Mouse (Mus musculus) fibroblast of lung, adult 2 months (primary cell): ENCODE data around the gene Wwp2.
A peak's percentile ranks its signal among the peaks of the same experiment; 100 is the strongest.

ENCODE experiments used
- DNase-seq: peaks from one replicate; pipeline ENCODE4 v3.0.0-alpha.2; 2011; ENCODE audit warnings: low read depth

Gene Wwp2

GRCm38 (mm10) chr8:107435421-107435961 is 674 bp upstream of the Wwp2 start:
- no peak for DNase-seq

DNA sequence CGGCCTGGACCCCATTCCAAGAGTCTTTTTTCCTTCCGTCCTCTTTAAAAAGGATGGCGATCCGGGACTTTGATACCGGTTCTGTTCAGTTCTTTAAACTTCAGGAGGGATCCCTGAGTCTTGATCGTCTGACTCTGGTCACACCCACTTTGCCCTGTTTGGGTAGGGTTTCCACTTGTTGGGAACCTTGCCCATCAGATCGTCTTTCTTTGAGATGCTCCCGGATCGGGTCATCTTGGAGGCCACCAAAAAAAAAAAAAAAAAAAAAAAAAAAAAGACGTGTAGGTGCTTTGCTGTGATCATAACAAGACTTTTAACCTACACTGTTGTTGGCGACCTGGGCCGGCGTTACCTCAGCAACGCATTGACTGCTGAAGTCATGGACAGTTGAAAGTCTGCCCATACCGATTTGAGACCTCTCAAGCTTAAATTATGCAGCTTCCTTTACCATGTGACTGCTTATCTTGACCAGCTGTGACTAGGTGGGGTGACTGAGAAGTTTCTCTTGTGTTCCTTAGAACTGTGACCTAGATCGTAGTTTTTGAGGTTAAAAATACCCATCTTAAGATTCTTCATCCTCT is 766 bp downstream of the Wwp2 start:
- no peak for DNase-seq

- DNase-seq: no peak
Observed at GRCm38 (mm10) chr8:107437711-107438110, 1.5 kb downstream of the Wwp2 start.

- no peak for DNase-seq
Observed at GRCm38 (mm10) chr8:107439880-107440625, 3.9 kb downstream of the Wwp2 start.

DNA sequence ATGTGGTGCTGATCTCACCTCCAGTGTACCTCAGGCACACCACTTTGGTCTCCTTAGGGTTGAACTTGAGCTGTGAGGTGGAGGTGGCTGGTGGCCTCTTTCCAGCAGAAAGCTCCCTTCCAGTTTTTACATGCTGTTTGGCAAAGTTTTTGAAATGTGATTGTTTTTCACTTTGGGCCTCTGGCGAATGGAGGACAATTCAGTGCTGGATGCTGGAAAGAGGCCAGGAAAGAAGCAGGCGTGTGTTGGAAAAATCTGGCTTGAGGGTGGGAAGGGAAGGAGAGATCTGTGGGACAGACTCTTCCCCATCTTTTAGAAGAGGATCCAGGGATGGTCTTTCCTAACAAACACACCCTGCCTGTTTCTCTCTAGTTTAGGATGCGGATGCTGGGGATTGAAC is 8.5 kb downstream of the Wwp2 start:
- DNase-seq: no peak

GRCm38 (mm10) chr8:107447713-107448112 is 11.5 kb downstream of the Wwp2 start:
- no peak for DNase-seq

DNA sequence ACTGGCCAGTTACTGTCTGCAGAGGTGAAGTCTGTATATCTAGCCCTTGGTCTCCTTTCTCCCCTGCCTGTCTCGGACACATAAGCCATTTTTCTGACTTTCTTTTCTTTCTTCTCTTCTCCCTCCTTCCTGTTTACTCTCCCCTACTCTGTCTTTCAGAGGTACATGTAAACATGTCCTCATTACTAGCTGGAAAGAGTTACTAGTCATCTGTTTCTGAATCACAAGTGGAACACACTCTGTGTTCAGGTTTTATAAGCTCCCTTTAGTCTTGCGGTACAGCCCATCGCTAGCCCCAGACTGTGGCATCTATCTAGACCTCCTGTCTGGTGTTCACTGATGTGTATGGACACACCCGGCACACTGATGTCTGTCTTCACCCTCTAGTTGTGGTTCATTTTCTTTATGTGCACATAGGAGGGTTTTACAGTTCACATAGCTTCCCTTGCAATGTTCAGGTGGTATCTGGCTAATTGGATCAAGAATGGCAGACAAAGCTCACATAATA is 12.3 kb downstream of the Wwp2 start:
- DNase-seq: no peak

- no peak for DNase-seq
Observed at GRCm38 (mm10) chr8:107449130-107449529, 13.0 kb downstream of the Wwp2 start.

GRCm38 (mm10) chr8:107449655-107450054 is 13.5 kb downstream of the Wwp2 start:
- DNase-seq: no peak

GRCm38 (mm10) chr8:107451414-107452066 is 15.4 kb downstream of the Wwp2 start:
- DNase-seq: no peak

DNA sequence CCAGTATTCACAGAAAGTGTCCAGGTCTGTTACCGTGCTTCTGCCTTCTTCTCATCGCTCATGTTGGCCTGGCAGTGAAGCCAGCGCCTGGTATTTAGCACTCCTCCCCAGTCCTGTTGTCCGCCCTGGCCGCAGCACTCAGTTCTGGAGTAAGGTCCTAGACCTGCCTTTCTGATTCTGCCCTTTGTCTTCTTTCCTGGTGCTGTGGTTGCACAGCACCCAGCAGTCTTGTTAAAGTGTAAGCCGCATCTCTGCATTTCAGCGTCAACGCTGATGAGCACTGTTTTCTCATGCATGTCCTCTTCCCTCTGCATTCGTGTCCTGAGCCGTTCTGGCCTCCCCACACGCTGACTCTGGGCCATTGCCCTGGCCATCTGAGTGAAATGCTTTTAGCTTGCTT is 17.2 kb downstream of the Wwp2 start:
- DNase-seq: no peak

DNA sequence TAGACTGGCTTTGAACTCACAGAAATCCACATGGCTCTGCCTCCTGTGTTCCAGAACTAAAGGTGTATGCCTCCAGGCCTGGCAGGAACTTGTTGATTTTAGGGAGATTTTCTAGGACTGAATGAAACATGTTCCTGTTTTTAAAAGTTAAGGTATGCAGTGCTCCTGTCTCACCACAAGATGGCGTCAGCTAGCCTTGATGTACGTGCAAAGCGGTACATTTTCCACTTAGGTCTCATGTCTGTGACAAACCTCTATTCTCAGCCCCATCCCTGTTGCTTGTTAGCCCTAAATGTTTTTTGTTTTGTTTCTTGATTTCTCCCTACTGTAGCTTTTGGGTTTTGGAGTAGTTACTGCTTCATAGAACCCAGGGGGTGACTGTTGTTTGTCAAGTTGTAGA is 19.1 kb downstream of the Wwp2 start:
- DNase-seq: no peak

DNA sequence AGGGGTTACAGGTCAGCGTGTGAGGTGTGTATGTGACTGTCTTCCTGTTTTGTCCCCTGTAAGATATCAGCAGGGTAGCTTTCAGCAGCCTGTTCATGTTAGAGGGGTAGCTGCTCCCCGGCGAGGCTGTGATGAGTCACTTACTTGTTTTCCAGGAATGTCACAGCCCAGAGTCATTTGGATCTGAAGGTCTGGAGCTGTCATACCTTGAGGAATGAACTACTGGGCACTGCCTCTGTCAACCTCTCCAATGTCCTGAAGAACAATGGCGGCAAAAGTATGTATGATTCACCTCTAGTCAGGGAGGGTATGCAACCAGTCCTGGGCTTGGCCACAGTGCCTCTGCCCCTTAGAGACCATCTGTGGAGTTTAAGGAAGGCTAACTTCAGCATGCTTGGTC is 21.6 kb downstream of the Wwp2 start:
- no peak for DNase-seq

DNA sequence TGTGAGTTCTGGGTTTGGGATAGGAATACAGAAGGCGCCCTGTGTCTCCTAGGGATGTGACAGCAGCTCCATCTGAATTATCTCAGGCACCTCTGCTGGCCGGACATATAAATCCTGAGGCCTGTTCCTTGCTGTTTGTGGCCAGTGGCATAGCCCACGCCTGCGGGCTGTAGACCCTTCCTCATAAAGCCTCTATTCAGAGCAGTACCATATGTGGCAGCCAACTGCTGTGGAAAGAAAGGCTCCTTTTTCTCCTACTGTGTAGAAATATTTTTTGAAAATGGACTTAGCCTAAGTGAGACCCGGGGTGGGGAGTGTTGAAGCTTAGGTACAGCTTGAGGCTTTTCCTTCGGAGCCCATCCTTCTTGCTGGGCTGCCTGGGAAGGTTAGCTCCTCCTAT is 22.1 kb downstream of the Wwp2 start:
- no peak for DNase-seq

DNA sequence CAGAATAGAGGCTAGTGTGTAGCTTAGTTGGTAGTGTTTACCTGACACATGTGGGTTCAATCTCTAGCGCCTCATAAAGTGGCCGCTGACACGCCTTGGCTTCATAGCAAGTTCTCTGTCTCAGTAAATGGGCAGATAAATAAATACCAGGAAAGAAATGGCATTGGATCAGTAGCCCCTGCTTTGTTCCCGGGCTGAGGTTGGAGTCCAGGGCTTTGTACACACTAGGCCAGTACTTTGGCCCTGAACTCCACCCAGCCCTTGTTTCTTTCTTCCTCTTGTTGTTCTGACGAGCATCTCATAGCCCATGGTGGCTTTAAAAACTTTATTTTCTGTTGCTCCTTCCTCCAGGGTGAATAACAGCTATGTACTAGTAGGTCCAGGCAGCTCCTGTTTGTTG is 26.3 kb downstream of the Wwp2 start:
- DNase-seq: no peak

- no peak for DNase-seq
Observed at GRCm38 (mm10) chr8:107465332-107465990, 29.3 kb downstream of the Wwp2 start.

DNA sequence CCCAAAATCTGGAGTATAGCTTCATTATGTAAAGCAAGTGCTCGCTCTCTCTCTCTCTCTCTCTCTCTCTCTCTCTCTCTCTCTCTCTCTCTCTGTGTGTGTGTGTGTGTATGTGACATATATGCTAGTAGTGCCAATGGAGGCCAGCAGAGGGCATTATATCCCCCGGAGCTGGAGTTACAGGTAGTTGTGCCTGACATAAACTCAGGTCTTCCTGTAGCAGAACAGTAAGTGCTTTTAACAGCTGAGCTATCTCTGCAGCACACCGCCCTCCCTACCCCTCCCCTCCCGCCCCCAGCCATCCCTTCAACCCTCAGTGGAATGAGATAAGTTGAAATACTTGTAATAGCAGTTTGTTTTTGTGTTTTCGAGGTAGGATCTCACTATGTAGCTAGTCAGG is 30.5 kb downstream of the Wwp2 start:
- DNase-seq: no peak

DNA sequence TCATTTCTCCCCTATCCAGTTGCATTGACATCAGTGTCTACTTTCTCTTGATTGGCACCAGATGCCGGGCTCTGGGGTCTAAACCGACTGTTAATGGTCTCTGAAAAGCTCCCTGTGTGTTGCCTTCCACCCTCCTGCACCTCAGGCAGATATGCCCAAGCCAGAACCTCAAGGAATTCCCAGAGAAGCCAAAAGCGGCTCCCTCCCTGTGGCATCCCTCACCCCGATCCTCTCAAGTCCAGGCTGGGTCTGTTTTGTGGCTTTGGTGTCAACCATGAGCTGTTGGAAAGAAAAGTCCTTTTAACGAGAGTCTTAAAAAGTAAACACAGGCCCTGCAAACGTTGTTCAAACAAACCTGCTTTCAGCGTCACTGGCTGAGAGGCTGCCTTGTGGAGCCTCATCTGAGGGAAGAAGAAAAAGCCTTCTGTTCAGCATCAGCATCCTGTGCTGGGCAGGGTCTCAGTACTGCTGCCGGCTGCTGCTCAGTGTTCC is 32.7 kb downstream of the Wwp2 start:
- DNase-seq: peak; percentile 59

DNA sequence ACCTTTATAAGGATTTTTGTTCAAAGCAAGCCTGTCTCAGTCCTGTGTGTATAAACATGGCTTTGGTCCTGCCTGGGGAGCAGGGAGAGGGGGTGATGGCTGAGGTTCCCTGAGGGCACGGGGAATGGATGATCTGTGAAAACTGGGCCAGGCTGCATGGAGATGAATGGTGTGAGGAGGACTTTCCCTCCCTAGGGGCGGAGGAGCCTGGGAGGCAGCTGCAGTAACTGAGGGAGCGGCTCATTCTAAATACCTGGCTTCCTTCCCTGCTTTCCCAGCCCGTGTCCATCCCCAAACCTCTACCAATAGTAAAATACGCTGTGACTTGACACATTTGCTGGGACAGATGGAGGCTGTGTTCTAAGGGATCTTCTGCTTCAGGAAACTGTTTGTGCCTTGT is 34.1 kb downstream of the Wwp2 start:
- no peak for DNase-seq

GRCm38 (mm10) chr8:107472403-107473100 is 36.4 kb downstream of the Wwp2 start:
- peak; percentile 74 for DNase-seq

- no peak for DNase-seq
Observed at GRCm38 (mm10) chr8:107473369-107473768, 37.2 kb downstream of the Wwp2 start.

DNA sequence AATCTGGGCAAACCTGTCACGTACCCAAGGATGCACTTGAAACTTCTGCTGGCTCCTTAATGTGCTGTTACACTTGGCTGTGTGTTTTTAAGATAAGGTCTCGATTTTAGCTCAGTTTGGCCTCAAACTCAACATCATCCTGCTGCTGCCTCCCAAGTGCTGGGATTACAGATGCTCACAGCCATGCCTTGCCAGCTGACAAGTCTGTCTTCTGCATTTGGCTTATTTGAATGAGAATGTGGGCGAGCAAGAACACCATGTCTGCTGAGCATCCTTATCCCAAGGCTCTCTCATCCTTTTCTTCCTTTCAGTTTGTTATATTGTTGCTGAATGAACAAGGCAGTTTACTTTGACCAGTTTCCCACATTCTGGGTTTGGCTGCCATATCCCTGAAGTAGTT is 39.4 kb downstream of the Wwp2 start:
- DNase-seq: no peak
